Mouse (Mus musculus) MEL (cell line): ENCODE results near the gene Ephb2.

Experiments used
- GATA1 ChIP-seq: IDR thresholded peaks from 2 replicates; pipeline ENCODE4 v1.6.1; 2011; ENCODE audit warnings: low read depth, low read length, improper control_type of control experiment
- POLR2A ChIP-seq, 2 experiments: IDR thresholded peaks; 2 replicates each; pipeline ENCODE4 v1.6.1; 2011 to 2012; ENCODE audit warnings: low read length in 2 of 2, mild to moderate bottlenecking in 2 of 2, control low read depth in 1 of 2, improper control_type of control experiment in 1 of 2, low read depth in 1 of 2, moderate library complexity in 1 of 2; ENCODE audit not compliant: control insufficient read depth in 1 of 2, insufficient read depth in 1 of 2, poor library complexity in 1 of 2
- SIN3A ChIP-seq: IDR thresholded peaks from 2 replicates; pipeline ENCODE4 v1.6.1; 2012; ENCODE audit warnings: low read length, improper control_type of control experiment, inconsistent platforms
- TAL1 ChIP-seq: IDR thresholded peaks from 2 replicates; pipeline ENCODE4 v1.6.1; 2012; ENCODE audit warnings: mild to moderate bottlenecking, inconsistent platforms, low read length, moderate library complexity, mixed read lengths
- UBTF ChIP-seq: IDR thresholded peaks from 2 replicates; pipeline ENCODE4 v1.6.1; 2012; ENCODE audit warnings: low read depth, mild to moderate bottlenecking, inconsistent platforms, low read length, improper control_type of control experiment, moderate library complexity, borderline replicate concordance; ENCODE audit not compliant: insufficient read depth
- ZNF384 ChIP-seq: IDR thresholded peaks from 2 replicates; pipeline ENCODE4 v1.6.1; 2012; ENCODE audit warnings: low read depth, mild to moderate bottlenecking, inconsistent platforms, low read length, improper control_type of control experiment

DNA sequence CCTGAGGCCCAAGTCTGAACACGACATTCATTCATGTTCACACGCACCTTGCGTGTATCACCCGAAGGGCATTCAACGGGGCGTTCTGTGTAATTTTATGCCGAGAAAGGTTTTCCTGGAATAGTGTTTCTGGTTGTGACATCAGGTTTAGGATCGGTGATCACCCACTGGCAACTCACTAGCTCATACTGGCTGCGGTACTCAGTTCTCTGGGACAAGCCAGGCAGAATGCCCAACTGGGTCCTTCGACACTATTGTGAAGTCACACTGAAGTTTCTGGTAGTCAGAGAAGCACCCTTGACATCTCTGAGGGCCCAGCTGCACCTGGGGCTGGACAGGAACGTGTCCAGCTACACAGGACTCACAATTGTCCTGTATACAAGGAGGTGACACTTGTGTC lies 132.4 kb downstream of the Ephb2 start:
- TF ChIP-seq POLR2A (IDR thresholded peaks at IDR 0.05; ENCODE audit: control insufficient read depth in 1 of 2, insufficient read depth in 1 of 2, low read depth in 1 of 2, low read length in 2 of 2, poor library complexity in 1 of 2) (no peak), ZNF384 (no peak), TAL1 (no peak), UBTF (no peak), GATA1 (no peak), SIN3A (no peak)
